Mouse (Mus musculus): ENCODE data around the gene P2ry13.
A peak's percentile ranks its signal among the peaks of the same experiment; 100 is the strongest.

Gene P2ry13

GRCm38 (mm10) chr3:59197329-59197948 is 13.2 kb downstream of the P2ry13 start:
- DNase-seq (ENCODE audit: low read depth): no peak

- no peak for DNase-seq (ENCODE audit: low read depth)
Observed at GRCm38 (mm10) chr3:59194938-59195337, 15.7 kb downstream of the P2ry13 start, which contains the start of gene Gpr87. Gene Gpr87 (minus strand): TSS chr3:59195104.

- DNase-seq (ENCODE audit: low read depth): no peak
Observed at GRCm38 (mm10) chr3:59194099-59194498, 16.6 kb downstream of the P2ry13 start.

- no peak for DNase-seq (ENCODE audit: low read depth)
Observed at GRCm38 (mm10) chr3:59191674-59192073, 19.0 kb downstream of the P2ry13 start.

GRCm38 (mm10) chr3:59187336-59187735 is 23.3 kb downstream of the P2ry13 start:
- no peak for DNase-seq (ENCODE audit: low read depth)

- DNase-seq (ENCODE audit: low read depth): no peak
Observed at GRCm38 (mm10) chr3:59185662-59186061, 25.0 kb downstream of the P2ry13 start.

- DNase-seq (ENCODE audit: low read depth): no peak
Observed at GRCm38 (mm10) chr3:59182129-59182528, 28.6 kb downstream of the P2ry13 start.

GRCm38 (mm10) chr3:59181134-59181533 is 29.5 kb downstream of the P2ry13 start:
- no peak for DNase-seq (ENCODE audit: low read depth)

GRCm38 (mm10) chr3:59176871-59177270 is 33.8 kb downstream of the P2ry13 start:
- no peak for DNase-seq (ENCODE audit: low read depth)

GRCm38 (mm10) chr3:59175234-59175633 is 35.4 kb downstream of the P2ry13 start:
- peak; percentile 41 for DNase-seq (ENCODE audit: low read depth)

- no peak for DNase-seq (ENCODE audit: low read depth)
Observed at GRCm38 (mm10) chr3:59174426-59175154, 36.1 kb downstream of the P2ry13 start.

- no peak for DNase-seq (ENCODE audit: low read depth)
Observed at GRCm38 (mm10) chr3:59169921-59170627, 40.6 kb downstream of the P2ry13 start.

- no peak for DNase-seq (ENCODE audit: low read depth)
Observed at GRCm38 (mm10) chr3:59169215-59169614, 41.5 kb downstream of the P2ry13 start.

GRCm38 (mm10) chr3:59168476-59168875 is 42.2 kb downstream of the P2ry13 start:
- no peak for DNase-seq (ENCODE audit: low read depth)

- DNase-seq (ENCODE audit: low read depth): no peak
Observed at GRCm38 (mm10) chr3:59167417-59168054, 43.1 kb downstream of the P2ry13 start.

GRCm38 (mm10) chr3:59160465-59160864 is 50.2 kb downstream of the P2ry13 start:
- DNase-seq (ENCODE audit: low read depth): no peak
